Mouse (Mus musculus) urinary bladder, postnatal 10 days (tissue): ENCODE data around the gene Itpr2.
A peak's percentile ranks its signal among the peaks of the same experiment; 100 is the strongest.

ENCODE experiments used
- DNase-seq: peaks from one replicate; pipeline ENCODE4 v3.0.0; 2022; ENCODE audit warnings: low spot score

Itpr2 gene

GRCm38 (mm10) chr6:146501866-146502804, at the start of gene Itpr2:
TSS of gene Itpr2 (minus strand) at chr6:146502223.
- DNase-seq, result peak; percentile 49

- no peak for DNase-seq
These were observed 49.3 kb upstream of the Itpr2 start for GRCm38 (mm10) chr6:146551326-146551725.

GRCm38 (mm10) chr6:146550421-146550820, 48.4 kb upstream of the Itpr2 start:
- DNase-seq, result no peak

- no peak for DNase-seq
These were observed 43.4 kb upstream of the Itpr2 start for GRCm38 (mm10) chr6:146545289-146545865.

GRCm38 (mm10) chr6:146544622-146545021, 42.6 kb upstream of the Itpr2 start:
- no peak for DNase-seq

GRCm38 (mm10) chr6:146540386-146540785, 38.4 kb upstream of the Itpr2 start:
- no peak for DNase-seq

- DNase-seq, result no peak
These were observed 36.6 kb upstream of the Itpr2 start for GRCm38 (mm10) chr6:146538661-146539060.

GRCm38 (mm10) chr6:146538071-146538470, 36.0 kb upstream of the Itpr2 start:
- DNase-seq, result no peak

GRCm38 (mm10) chr6:146537111-146537510, 35.1 kb upstream of the Itpr2 start:
- DNase-seq, result no peak

- DNase-seq, result no peak
These were observed 33.5 kb upstream of the Itpr2 start for GRCm38 (mm10) chr6:146535501-146535900.

GRCm38 (mm10) chr6:146533146-146533545, 31.1 kb upstream of the Itpr2 start:
- no peak for DNase-seq

GRCm38 (mm10) chr6:146530769-146531168, 28.7 kb upstream of the Itpr2 start:
- no peak for DNase-seq

GRCm38 (mm10) chr6:146530363-146530762, 28.3 kb upstream of the Itpr2 start:
- DNase-seq, result no peak

GRCm38 (mm10) chr6:146527537-146527936, 25.5 kb upstream of the Itpr2 start:
- no peak for DNase-seq

GRCm38 (mm10) chr6:146525500-146525899, 23.5 kb upstream of the Itpr2 start:
- DNase-seq, result no peak

- no peak for DNase-seq
These were observed 19.6 kb upstream of the Itpr2 start for GRCm38 (mm10) chr6:146521456-146522245.

GRCm38 (mm10) chr6:146519019-146519418, 17.0 kb upstream of the Itpr2 start:
- no peak for DNase-seq

GRCm38 (mm10) chr6:146515936-146516335, 13.9 kb upstream of the Itpr2 start:
- DNase-seq, result no peak

GRCm38 (mm10) chr6:146514531-146514948, 12.5 kb upstream of the Itpr2 start:
- DNase-seq, result no peak

GRCm38 (mm10) chr6:146513899-146514298, 11.9 kb upstream of the Itpr2 start:
- DNase-seq, result no peak

GRCm38 (mm10) chr6:146513384-146513783, 11.4 kb upstream of the Itpr2 start:
- no peak for DNase-seq

GRCm38 (mm10) chr6:146511511-146511910, 9.5 kb upstream of the Itpr2 start:
- DNase-seq, result no peak

GRCm38 (mm10) chr6:146509891-146510290, 7.9 kb upstream of the Itpr2 start:
- no peak for DNase-seq
